Mouse (Mus musculus) midbrain, embryonic 11.5 days (tissue): Measurements from ENCODE around the gene 1700022I11Rik. TPM values are rescaled to one million over a fixed set of nuclear protein-coding genes. Genes with fewer than 3 reads are reported as not detected.

ENCODE experiments used
- ATAC-seq: fragments of 200-750 bp; cut with Nextera tagmentation; 2 replicates; pipeline ENCODE4 v1.8.0; 2017; ENCODE audit warnings: moderate TSS enrichment, moderate library complexity; ENCODE audit not compliant: low FRiP score
- DNase-seq: peaks from one replicate; pipeline ENCODE4 v3.0.0; 2015; ENCODE audit warnings: low spot score; ENCODE audit errors: missing footprints
- H3K27ac ChIP-seq: fragments of 300-500 bp; sonication (generic); 2 replicates; pipeline ENCODE4 v1.5.1; 2014; ENCODE audit warnings: low read depth, low read length
- H3K27me3 ChIP-seq: fragments of 300-500 bp; sonication (generic); 2 replicates; pipeline ENCODE4 v1.6.1; 2014; ENCODE audit warnings: mild to moderate bottlenecking, low read length, moderate library complexity, mixed read lengths; ENCODE audit not compliant: control insufficient read depth, insufficient read depth
- H3K36me3 ChIP-seq: fragments of 300-500 bp; sonication (generic); 2 replicates; pipeline ENCODE4 v1.6.1; 2014; ENCODE audit warnings: mild to moderate bottlenecking, low read length, moderate library complexity, mixed read lengths; ENCODE audit not compliant: control insufficient read depth, insufficient read depth
- H3K4me1 ChIP-seq: fragments of 300-500 bp; sonication (generic); 2 replicates; pipeline ENCODE4 v1.6.1; 2014; ENCODE audit warnings: low read length; ENCODE audit not compliant: control insufficient read depth, insufficient read depth
- H3K4me2 ChIP-seq: fragments of 300-500 bp; sonication (generic); 2 replicates; pipeline ENCODE4 v1.6.1; 2014; ENCODE audit warnings: mild to moderate bottlenecking, moderate library complexity
- H3K4me3 ChIP-seq: fragments of 300-500 bp; sonication (generic); 2 replicates; pipeline ENCODE4 v1.5.1; 2014; ENCODE audit warnings: low read depth, low read length
- H3K9ac ChIP-seq: fragments of 300-500 bp; sonication (generic); 2 replicates; pipeline ENCODE4 v1.6.1; 2014; ENCODE audit warnings: low read length
- H3K9me3 ChIP-seq: fragments of 300-500 bp; sonication (generic); 2 replicates; pipeline ENCODE4 v1.6.1; 2016; ENCODE audit warnings: low read length; ENCODE audit not compliant: control insufficient read depth
- WGBS: fragments of 180-500 bp; shearing (Covaris S2); extraction: QIAGEN DNeasy Blood & Tissue Kit; methylation state at CpG from one replicate; pipeline ENCODE4 v1.1.7; 2014; 5-methylcytosine and 5-hydroxymethylcytosine counted together
- polyA plus RNA-seq: library from polyadenylated mRNA; unstranded; fragments of >200 nt; fragmentation: Nextera tagmentation; extraction: Ambion mirVana; gene quantifications from 2 replicates; pipeline ENCODE4 v1.2.1, GENCODE M21; 2014

Gene 1700022I11Rik
- polyA plus RNA-seq, 1 experiment from 2014 or later = 0.60 TPM

GRCm38 (mm10) chr4:42933630-42934029 lies 35.8 kb upstream of the 1700022I11Rik start:
- Histone ChIP-seq H3K27me3 (peaks cover 4% of the 10 kb centered on the region; the same call in 1 of the 2 replicates), H3K9me3 (no peaks in the 10 kb centered on the region), H3K36me3 (no peaks in the 10 kb centered on the region), H3K4me1 (peaks cover 2% of the 10 kb centered on the region; the same call in 1 of the 2 replicates), H3K4me3 (no peak overlapping the region), H3K9ac (peak overlapping the region; percentile 30; the same call in 1 of the 2 replicates), H3K4me2 (peak overlapping the region; percentile 34), H3K27ac (no peak overlapping the region)
- ATAC-seq = peak; percentile 70; the same call in 1 of the 2 replicates
- WGBS = 12% methylated on average over 21 of the region's 22 CpGs
- peak; percentile 92 for DNase-seq

GRCm38 (mm10) chr4:42941396-42941795 lies 28.0 kb upstream of the 1700022I11Rik start:
- WGBS = 86% methylated on average over 7 of the region's 7 CpGs
- ATAC-seq (no peak), DNase-seq (no peak)
- no peaks in the 10 kb centered on the region for H3K36me3 ChIP-seq
- H3K4me3 ChIP-seq = no peak overlapping the region
- no peaks in the 10 kb centered on the region for H3K9me3 ChIP-seq
- no peak overlapping the region for H3K4me2 ChIP-seq
- peaks cover 4% of the 10 kb centered on the region for H3K4me1 ChIP-seq
- H3K27me3 ChIP-seq = no peaks in the 10 kb centered on the region
- H3K27ac ChIP-seq = no peak overlapping the region
- H3K9ac ChIP-seq = no peak overlapping the region

- 87% methylated on average over 5 of the region's 5 CpGs for WGBS
- DNase-seq = no peak
- Histone ChIP-seq H3K27ac (no peak overlapping the region), H3K4me2 (no peak overlapping the region), H3K36me3 (no peaks in the 10 kb centered on the region), H3K4me1 (peaks cover 18% of the 10 kb centered on the region), H3K9ac (no peak overlapping the region), H3K9me3 (no peaks in the 10 kb centered on the region), H3K27me3 (no peaks in the 10 kb centered on the region), H3K4me3 (no peak overlapping the region)
- no peak for ATAC-seq
Observed at GRCm38 (mm10) chr4:42943341-42943740, 26.1 kb upstream of the 1700022I11Rik start.

GRCm38 (mm10) chr4:42944185-42944584 lies 25.2 kb upstream of the 1700022I11Rik start:
- no peaks in the 10 kb centered on the region for H3K27me3 ChIP-seq
- no peak overlapping the region for H3K9ac ChIP-seq
- WGBS = 89% methylated on average over 9 of the region's 9 CpGs
- peaks cover 23% of the 10 kb centered on the region for H3K4me1 ChIP-seq
- no peak overlapping the region for H3K4me3 ChIP-seq
- H3K9me3 ChIP-seq = no peaks in the 10 kb centered on the region
- H3K4me2 ChIP-seq = no peak overlapping the region
- H3K27ac ChIP-seq = no peak overlapping the region
- no peak for ATAC-seq
- DNase-seq = no peak
- no peaks in the 10 kb centered on the region for H3K36me3 ChIP-seq

GRCm38 (mm10) chr4:42945043-42945442 lies 24.4 kb upstream of the 1700022I11Rik start:
- Histone ChIP-seq H3K4me1 (peaks cover 25% of the 10 kb centered on the region), H3K36me3 (no peaks in the 10 kb centered on the region), H3K27ac (no peak overlapping the region), H3K9ac (no peak overlapping the region), H3K27me3 (no peaks in the 10 kb centered on the region), H3K4me3 (no peak overlapping the region), H3K9me3 (no peaks in the 10 kb centered on the region), H3K4me2 (no peak overlapping the region)
- WGBS = 13% methylated on average over 6 of the region's 6 CpGs
- ATAC-seq (no peak), DNase-seq (no peak)

- no peak overlapping the region for H3K9ac ChIP-seq
- H3K4me3 ChIP-seq = no peak overlapping the region
- no peak for ATAC-seq
- no peaks in the 10 kb centered on the region for H3K27me3 ChIP-seq
- WGBS = 90% methylated on average over 3 of the region's 3 CpGs
- no peak overlapping the region for H3K27ac ChIP-seq
- DNase-seq = no peak
- H3K36me3 ChIP-seq = no peaks in the 10 kb centered on the region
- no peak overlapping the region for H3K4me2 ChIP-seq
- H3K4me1 ChIP-seq = peaks cover 27% of the 10 kb centered on the region
- H3K9me3 ChIP-seq = no peaks in the 10 kb centered on the region
Observed at GRCm38 (mm10) chr4:42945445-42945844, 24.0 kb upstream of the 1700022I11Rik start.

- H3K4me1 ChIP-seq = peaks cover 33% of the 10 kb centered on the region
- H3K9ac ChIP-seq = no peak overlapping the region; the same call in 1 of the 2 replicates
- H3K4me3 ChIP-seq = no peak overlapping the region
- H3K27me3 ChIP-seq = no peaks in the 10 kb centered on the region
- no peak overlapping the region for H3K27ac ChIP-seq
- no peak overlapping the region for H3K4me2 ChIP-seq
- no peaks in the 10 kb centered on the region for H3K9me3 ChIP-seq
- no peak for ATAC-seq
- peak; percentile 95 for DNase-seq
- H3K36me3 ChIP-seq = no peaks in the 10 kb centered on the region
- WGBS = 8% methylated on average over 5 of the region's 5 CpGs
Observed at GRCm38 (mm10) chr4:42945952-42946351, 23.5 kb upstream of the 1700022I11Rik start.

GRCm38 (mm10) chr4:42946733-42947290 lies 22.6 kb upstream of the 1700022I11Rik start:
- Histone ChIP-seq H3K4me1 (peaks cover 41% of the 10 kb centered on the region), H3K9me3 (no peaks in the 10 kb centered on the region), H3K36me3 (no peaks in the 10 kb centered on the region), H3K4me3 (no peak overlapping the region), H3K4me2 (peak overlapping the region; percentile 22), H3K27ac (no peak overlapping the region; the same call in 1 of the 2 replicates), H3K27me3 (no peaks in the 10 kb centered on the region), H3K9ac (0 out of 2 replicates have a peak overlapping the region, but pooled peaks have one; percentile 25)
- 34% methylated on average over 10 of the region's 10 CpGs for WGBS
- DNase-seq (peak; percentile 95), ATAC-seq (peak; percentile 33)

GRCm38 (mm10) chr4:42948527-42948926 lies 20.9 kb upstream of the 1700022I11Rik start:
- Histone ChIP-seq H3K4me2 (no peak overlapping the region), H3K27me3 (no peaks in the 10 kb centered on the region), H3K36me3 (no peaks in the 10 kb centered on the region), H3K9ac (peak overlapping the region; percentile 38; the same call in 1 of the 2 replicates), H3K9me3 (no peaks in the 10 kb centered on the region), H3K4me1 (peaks cover 58% of the 10 kb centered on the region), H3K27ac (no peak overlapping the region), H3K4me3 (no peak overlapping the region)
- WGBS = 57% methylated on average over 12 of the region's 13 CpGs
- DNase-seq (no peak), ATAC-seq (no peak)
